Mouse (Mus musculus): ENCODE data around the gene Cdcp2.
"Not testable (repeated sequence)": the region's sequence is repeated elsewhere in the genome, so short reads cannot be mapped to it uniquely, and the experiment has no call there.

Cdcp2 gene

DNA sequence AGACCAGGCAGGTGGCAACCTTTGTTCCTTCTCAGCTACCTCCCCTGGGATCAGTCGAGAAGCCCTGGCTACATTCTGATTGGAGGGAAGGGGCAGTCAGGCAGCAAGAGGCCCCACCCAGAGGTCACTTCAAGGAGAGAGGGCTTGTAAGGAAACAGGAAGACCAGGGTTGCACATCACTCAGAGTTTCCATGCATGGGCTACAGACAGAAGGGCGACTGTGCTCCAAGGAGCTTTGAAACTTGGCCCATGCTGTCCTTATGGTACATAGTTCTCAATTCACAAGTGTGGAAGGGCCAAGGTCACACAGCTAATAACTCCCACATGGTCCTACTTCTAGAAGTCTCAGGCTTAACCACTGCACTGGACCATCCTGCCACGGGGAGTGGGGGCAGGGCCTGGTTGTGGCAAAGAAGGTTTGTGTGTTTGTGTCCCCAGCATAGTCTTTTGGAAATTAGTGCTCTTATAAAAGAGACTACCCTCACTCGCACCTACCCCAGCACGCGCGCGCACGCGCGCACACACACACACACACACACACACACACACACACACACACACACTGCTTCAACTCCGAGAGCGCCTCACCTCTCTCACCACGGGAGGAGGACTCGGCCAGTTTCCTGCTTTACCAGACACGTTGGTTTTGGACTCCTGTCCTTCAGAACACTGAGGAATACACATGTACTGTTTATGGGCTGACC, 2.1 kb upstream of the Cdcp2 start:
- DNase-seq (ENCODE audit: low read depth), result no peak

DNA sequence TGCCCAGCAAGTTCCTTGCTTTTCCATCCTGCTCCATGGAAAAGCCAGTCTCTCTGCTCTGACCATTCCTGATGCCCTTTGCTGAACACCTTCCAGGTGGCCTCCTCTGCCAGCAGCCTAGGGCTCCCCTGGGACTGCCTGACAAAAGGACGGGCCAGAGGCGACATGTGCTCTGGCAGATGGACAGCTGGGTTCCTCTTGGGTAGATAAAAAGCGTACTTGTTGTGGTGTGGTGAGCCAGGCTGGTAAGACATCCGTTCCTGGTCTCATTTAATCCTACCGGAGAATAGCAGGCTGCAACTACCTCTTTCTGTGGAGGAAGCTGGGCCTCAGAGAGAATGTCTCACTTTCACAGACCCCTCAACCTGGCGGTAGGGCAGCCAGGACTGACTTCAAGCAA, 648 bp upstream of the Cdcp2 start:
- DNase-seq (ENCODE audit: low read depth), result no peak

DNA sequence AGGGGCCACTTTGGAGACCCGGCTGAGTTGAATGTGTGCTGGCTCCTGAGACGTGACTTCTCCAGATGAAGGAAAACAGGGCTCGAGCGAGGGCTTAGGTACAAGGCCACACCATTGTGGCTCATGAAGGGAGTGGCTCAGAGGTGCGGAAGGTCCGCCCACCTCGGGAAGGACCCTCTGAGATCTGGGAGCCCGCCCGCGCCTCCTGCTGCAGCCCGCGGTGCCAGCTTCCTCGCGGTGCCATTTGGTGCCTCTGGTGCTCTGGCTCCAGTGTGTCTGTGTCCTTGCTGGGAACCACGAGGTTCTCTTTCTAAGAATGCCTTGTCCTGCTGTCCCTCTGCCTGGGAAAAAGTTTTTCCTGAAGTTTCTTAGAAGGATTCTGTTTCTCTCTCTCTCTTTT, 1.2 kb downstream of the Cdcp2 start:
- DNase-seq (ENCODE audit: low read depth), result no peak

DNA sequence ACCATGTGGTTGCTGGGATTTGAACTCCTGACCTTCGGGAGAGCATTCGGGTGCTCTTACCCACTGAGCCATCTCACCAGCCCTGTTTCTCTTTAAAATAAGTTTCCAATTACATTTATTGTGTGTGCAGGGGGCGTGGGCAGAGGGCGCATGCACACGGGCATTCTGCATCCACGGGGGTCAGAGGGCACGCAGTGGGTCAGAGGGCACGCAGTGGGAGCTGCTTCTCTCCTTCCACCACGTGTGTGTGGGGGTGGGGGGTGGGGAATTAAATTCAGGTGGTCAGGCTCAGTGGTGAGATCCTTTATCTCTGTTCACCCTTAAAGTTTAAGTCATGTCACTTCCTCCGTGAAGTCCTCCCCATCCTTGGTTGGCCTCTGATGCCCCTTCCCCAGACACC, 1.7 kb downstream of the Cdcp2 start:
- no peak for DNase-seq (ENCODE audit: low read depth)

DNA sequence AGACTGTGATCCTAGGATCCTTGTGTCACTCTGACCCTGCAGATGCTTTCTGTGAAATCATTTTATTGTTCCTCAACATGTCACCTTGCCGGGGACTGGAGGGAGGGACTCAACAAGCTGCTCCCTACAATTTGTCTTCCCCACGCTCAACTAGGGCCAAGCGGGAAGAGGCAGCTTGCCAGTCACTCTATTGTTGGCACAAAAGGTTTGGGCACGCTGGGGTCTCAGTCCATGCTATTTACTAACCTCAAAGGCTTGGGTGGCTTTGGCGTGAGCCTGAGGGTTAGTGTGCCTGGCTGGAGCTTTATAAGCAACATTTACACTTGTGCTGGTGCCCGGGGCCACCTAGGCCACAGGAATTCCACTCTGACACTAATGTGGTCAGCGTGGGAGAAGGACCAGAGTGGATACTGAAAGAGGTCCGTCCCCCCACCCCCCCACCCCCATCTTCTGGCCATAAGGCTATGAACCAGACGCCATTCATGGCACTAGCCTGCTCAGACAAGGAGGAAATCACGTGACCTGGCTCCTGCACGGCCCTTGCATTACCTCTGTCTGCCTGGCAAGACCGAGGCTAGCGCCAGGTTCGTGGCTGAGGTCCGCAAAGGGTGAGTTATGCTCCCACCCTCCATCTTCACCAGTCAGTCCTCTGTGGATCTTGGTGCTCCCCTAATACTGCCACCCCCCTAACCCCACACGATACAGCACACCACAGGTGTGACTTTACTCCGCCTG, 2.3 kb downstream of the Cdcp2 start:
- no peak for DNase-seq (ENCODE audit: low read depth)

DNA sequence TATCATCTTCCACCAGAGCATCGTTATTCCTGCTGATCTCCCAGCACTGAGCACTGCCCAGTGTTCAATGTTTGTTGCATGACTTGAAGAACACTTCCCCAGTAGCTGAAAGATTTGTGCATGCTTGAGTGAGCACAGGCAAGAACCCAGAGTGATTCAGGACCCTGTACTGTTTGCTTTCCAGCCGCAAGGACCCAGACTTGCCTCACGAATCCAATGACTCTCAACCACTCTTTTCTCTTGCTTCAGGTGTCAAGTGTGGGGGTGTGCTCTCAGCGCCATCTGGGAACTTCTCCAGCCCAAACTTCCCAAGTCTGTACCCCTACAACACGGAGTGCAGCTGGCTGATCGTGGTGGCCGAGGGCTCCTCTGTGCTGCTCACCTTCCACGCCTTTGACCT, 5.5 kb downstream of the Cdcp2 start:
- DNase-seq (ENCODE audit: low read depth), result no peak

DNA sequence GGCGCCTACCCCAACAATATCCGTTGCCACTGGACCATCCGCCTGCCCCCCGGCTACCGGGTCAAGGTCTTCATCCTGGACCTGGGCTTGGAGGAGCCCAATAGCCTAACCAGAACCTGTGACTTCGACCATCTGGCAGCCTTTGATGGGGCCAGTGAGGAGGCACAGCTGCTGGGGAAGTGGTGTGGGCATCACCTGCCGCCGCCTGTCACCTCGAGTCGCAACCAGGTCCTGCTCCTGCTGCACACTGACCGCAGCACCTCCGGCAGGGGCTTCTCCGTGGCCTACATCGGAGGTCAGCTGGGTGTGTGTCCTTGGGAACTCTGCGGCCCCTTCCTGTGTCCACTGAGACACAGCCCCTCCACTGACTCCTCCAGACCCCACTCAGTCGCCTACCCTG, 10.1 kb downstream of the Cdcp2 start:
- no peak for DNase-seq (ENCODE audit: low read depth)

DNA sequence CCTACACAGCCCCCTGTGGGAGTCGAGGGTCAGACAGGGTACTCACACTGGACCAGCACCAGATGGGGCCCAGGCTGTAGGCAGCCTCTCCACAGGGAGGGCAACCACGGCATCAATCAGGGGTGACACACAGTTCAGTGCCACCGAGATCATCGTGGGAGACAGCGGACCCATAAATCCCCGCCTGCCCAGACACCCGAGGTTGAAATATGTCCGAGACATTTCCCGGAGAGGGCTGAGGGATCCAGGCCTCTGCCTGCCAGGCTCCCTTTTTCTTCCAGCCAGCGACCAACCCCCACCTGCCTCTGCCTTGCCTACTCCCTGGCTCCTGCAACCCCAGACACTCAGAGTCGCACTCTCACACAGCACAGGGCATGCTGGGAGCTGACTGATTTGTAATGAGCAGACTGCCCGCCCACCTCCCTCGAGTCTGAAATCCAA, 11.6 kb downstream of the Cdcp2 start:
- no peak for DNase-seq (ENCODE audit: low read depth)

DNA sequence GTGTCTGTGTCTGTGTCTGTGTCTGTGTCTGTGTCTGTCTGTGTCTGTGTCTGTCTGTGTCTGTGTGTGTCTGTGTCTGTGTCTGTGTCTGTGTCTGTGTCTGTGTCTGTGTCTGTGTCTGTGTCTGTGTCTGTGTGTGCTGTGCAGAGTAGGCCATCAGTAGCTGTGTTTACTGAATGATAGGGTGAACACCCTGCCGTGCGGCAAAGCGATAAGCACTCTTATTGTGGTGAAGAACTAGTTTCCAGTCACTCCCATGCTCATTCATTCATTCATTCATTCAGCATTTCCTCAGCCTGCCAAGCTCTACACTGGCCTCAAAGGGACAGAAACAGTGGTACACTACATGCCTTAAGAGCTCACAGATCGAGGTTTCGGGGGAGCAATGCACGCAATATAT, 12.5 kb downstream of the Cdcp2 start:
- DNase-seq (ENCODE audit: low read depth), result not testable (repeated sequence)

DNA sequence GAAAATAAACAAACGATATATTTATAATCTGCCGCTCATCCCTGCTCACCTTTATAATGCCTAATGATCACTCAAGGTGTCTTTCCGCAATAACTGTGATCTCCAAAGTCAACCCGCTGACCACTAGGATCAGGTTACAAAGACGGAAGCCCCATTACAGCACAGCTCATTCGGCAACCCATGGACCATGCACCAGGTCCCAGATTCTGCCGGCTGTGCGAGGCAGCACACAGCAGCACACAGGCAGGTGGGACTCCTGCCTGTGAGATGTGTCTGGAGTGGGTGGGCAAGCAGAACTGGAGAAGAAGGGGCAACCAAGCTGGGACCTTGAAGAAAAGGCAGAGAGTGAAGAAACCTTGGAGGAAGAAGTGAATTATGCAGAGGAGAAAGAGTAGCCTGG, 17.6 kb downstream of the Cdcp2 start:
- DNase-seq (ENCODE audit: low read depth), result no peak

DNA sequence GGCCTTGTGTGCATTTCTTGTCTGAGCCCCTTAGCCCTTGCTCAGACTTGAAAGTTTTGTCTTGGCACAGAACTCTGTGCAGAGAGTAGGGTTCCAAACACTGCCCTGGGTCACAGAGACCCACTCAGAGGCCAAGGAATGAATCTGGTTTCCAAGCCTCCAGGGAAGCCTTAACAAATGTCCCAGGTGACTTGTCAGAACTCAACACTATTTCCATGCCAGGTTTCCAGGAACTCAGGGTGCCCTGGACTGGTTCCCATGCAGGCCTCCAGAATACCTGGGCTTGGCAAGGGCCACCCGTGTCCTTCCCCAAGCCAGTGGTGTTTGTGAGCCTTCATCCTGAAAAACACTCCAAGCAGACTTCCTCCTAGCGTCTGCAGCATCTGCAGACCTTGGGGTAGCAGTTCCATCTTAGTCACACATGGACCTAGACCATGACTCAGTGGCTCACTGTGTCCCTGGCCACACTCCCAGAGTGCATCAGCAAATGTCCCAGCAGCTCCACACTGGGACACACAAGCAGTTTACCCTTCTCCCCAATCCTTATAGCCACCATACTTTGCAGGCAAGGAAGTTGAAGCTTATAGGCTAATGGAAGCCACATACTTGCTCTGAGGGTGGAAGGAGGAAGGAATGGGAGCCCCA, 21.2 kb downstream of the Cdcp2 start:
- no peak for DNase-seq (ENCODE audit: low read depth)

DNA sequence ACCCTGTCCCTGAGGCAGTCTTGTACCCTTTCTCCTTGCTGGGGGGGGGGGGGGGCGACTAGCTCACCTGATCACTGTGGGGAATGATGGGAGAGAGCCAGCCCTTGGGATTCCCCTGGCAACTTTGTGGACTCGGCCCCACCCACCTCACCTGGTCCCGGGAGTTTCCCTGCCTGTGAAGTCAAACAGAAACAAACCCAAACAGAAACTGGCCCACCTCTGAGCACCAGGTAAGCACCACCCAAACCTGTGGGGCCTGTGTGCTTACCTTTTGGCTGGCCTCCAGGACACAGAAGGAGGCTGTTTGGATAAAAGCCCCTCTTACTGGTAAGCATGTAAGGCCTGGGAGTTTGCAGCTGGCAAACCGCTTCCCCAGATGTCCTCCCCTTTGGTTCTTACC, 22.4 kb downstream of the Cdcp2 start:
- DNase-seq (ENCODE audit: low read depth), result no peak

DNA sequence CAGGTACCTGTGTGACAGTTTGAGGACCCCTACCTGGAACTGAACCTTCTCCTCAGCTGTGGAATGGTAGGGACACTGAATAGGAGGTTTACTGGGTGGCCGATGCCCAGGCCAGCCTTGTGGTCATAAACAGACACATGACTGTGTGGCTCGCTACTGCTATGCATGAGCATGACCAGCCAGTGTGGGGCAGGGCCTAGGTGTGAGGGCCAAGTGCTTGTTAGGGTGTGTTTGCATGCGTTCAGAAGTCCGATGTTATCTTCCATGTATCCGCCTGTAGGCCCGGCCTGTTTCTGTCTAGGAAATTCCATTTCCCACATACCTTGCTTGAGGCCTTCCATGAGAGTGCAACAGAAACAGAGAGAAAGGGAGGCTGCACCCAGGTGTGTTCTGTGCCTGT, 24.0 kb downstream of the Cdcp2 start:
- DNase-seq (ENCODE audit: low read depth), result no peak

DNA sequence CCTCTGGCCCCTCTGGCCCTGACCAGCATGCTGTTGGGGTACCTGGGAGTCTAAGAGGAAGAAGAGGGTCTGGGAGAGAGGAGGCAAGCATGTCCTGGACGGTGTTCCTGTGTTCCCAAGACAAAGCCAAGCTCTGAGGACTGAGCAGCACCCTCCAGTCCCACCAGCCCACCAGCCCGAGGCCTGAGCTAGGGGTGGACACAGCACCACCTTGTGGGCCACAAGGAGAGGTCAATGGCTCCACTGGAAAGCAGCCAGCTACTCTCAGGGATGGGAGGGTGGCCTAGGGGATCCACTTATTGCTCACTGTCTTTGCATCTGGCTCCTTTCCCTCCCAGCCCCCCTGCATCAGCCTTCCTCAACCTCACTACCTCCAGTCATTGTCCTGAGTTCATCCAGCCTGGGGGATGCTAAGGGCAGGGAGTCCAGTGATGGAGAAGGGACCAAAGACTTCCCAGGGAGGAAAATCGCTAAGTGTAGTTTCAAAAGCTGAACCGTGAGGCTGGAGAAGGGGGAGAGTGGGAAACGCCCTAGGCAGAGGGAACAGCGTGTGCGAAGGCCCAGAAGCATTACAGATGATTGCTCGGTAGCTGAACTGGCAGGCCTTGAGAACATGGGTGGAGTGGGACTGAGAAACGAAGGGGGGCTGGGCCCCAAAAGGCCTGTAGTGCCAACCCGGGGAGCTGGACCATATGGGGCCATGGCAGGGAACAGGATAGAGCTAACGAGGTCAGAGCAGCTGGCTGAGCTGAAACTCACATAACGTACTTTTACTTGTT, 24.7 kb downstream of the Cdcp2 start:
- no peak for DNase-seq (ENCODE audit: low read depth)

DNA sequence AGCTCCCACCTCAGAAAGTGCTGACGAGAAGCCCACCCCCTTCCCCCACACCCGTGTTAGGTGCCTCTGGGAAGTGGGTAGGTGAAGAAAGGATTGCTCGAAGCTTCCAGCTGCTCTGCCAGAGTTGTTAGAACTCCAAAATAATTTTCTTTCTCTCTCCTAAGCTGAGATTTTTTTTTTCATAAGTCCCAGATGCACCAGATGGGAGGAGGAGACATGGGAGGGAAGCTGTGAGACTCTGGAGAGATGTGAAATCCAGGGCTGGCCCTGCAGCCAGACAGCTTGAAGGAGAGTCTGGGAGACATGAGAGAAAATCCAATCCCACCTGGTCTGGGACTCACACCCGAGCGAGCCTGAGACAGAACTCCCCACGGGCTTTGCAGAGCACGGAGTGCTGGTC, 27.7 kb downstream of the Cdcp2 start:
- no peak for DNase-seq (ENCODE audit: low read depth)

DNA sequence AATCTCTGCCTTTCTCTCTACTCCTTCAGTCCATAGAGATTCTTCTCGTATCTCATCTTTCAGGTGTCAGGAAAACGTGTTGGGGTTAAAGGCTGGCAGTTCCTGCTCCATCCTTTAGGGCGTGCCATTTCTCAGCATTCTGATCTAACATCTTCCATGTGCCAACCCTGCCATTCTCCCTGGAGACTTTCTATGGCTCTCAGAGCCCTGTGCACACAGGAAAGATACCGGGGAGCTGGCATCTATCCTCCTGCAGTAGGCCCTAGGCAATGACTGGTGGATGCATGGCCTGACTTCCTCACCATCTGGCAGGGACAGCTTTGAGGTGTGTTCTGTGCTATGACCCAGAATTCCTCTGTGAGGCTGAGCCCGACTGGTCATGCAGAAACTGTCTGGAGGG, 28.4 kb downstream of the Cdcp2 start:
- no peak for DNase-seq (ENCODE audit: low read depth)

DNA sequence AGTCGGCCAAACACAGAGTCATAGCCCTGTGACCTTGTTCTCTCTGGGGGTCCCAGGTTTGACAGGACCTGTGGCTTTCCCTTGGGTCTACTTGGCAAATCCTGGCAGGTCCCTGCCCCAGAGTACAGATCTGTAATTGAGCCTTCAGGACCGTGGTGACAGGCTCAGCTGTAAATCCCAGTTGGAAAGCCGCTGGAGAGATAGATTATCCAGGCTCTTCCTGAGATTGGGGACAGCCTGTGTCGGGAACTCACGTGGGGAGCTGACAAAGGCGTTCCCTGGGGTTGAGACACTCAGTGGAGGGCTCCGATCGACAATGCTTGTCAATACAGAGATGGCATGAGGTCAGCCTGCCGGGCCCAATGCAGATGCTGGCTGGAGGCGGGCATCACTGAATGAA, 29.7 kb downstream of the Cdcp2 start:
- DNase-seq (ENCODE audit: low read depth), result no peak

DNA sequence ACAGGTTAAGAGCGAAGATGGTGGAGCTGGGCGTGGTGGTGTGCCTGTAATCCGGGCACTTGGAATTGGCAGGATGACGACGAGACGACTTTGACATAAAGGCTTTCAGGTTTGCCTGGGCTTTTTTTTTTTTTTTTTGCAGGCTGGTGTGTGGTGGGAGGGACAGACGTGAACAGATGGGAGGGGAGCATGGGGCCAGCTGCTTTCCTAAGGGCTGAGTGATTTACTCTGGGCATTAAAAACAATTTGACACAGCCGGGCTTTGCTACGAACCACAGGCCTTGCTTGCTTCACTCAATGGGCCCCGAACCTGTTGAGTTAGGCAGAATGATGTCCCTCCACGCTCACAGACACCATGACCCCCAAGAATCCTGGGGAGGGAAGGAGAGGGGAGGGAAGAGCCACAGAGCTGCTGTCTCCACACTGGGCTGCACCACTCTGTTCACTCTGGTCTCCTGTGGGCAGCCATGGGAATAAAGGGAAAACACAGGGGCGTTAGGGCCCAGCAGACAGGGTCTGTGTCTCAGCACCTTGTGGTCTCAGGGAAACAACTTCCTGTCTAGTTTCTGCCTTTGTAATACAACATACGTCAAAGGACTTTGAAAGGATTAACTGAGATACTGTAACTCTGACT, 30.3 kb downstream of the Cdcp2 start:
- DNase-seq (ENCODE audit: low read depth), result no peak

DNA sequence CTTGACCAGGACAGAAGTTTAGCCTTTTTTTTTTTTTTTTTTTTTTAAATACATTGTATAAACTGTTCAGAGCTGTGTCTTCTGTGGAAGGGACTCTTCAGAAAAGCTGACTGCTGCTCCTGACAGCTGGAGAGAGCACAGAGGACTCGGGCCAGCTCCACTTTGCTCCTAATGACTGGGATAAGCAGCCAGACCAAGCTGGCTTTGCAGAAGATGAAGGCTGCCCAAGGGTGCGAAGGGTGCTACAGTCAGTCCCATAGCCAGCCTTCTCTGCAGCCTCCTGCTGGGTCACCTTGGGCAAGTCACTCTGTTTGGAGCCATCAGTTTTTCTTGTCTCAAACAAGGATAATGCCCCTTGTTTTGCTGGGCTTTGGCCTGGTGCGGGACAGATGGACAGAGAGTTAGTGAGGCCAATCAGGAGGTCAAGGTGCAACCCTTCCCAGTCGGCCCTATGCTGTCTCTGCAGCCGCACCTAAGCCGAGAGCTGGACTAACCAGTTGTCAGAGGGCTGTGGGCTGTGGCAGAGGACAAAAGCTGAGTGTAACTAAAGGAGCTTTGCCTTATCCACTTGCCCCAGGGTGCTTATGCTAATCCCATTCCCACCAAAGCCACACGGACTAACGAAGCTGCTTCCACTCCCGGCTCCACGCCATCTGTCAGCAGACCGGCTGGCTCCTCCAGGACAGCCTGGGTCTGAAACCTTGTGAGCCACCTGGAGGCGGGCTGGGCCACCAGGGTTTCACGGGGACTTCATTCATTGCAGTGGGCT, 31.4 kb downstream of the Cdcp2 start:
- no peak for DNase-seq (ENCODE audit: low read depth)

DNA sequence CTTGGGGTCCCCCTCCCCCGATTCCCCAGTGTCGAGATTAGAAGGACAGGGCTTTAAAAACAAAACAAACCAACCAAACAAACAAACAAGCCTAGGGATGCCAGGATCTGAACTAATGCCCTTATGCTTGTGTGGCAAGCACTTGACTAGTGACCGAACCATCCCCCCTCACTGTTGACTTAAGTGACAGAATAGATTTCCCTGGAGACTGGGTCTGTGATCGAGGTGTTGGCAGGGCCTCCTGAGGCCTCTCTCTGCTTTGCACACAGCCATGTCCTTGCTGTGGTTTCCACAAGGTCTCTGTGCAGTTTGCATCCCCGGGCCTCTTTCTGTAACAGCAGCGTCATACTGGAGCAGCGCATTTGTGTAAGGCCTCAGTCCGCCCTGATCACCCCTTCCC, 32.7 kb downstream of the Cdcp2 start:
- DNase-seq (ENCODE audit: low read depth), result no peak

DNA sequence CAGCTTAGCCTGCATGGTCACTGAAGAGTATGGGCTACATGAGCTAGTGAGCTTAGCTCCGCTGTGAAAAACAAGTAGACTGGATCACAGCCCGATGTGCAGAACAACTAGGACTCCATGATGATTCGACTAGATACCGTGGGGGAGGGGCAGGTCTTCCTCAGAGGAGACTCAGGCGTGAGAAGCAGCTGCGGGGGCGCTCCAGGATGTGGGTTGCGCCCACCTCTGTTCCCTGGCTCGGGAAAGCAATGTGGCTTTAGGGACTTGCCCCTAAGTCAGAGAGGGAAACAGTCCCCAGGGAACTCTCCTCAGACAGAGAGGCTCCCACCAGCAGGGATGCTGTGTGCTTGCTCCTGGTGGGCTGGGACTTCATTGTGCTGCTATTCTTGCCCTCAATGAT, 33.8 kb downstream of the Cdcp2 start:
- no peak for DNase-seq (ENCODE audit: low read depth)

Measured in c-Kit-positive CD71-positive TER-119-negative erythroid progenitor cells, embryonic 14.5 days (primary cell).